Mouse (Mus musculus): Measurements from ENCODE around the gene Yaf2.
"Not testable (repeated sequence)": the region's sequence is repeated elsewhere in the genome, so short reads cannot be mapped to it uniquely, and the experiment has no call there.

Yaf2 gene

GRCm38 (mm10) chr15:93255295-93255694 lies 81.4 kb downstream of the Yaf2 start:
- DNase-seq (ENCODE audit: extremely low read depth, insufficient read length, low spot score), result no peak

DNA sequence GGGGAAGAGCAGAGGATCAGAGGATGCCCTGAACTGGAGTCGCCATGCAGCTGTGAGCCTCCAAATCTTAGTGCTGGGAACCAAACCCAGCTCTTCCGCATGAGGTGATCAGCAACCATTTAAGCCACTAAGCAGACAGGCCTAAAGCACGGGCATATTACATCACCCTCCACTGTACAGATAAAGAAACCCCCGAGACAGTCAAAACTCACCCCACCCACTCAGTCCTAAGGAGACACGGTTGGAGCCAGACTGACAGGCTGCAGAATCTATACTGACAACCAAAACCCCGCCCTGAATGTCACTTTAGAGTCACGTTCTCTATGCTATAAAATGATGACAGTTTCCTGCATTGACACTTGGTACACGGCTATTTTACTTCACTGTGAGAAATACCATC lies 83.6 kb downstream of the Yaf2 start:
- DNase-seq (ENCODE audit: extremely low read depth, insufficient read length, low spot score), result no peak

- no peak for DNase-seq (ENCODE audit: extremely low read depth, insufficient read length, low spot score)
Measured at GRCm38 (mm10) chr15:93252396-93252795, 84.3 kb downstream of the Yaf2 start.

GRCm38 (mm10) chr15:93251553-93252250 lies 85.0 kb downstream of the Yaf2 start:
- DNase-seq (ENCODE audit: extremely low read depth, insufficient read length, low spot score), result no peak

DNA sequence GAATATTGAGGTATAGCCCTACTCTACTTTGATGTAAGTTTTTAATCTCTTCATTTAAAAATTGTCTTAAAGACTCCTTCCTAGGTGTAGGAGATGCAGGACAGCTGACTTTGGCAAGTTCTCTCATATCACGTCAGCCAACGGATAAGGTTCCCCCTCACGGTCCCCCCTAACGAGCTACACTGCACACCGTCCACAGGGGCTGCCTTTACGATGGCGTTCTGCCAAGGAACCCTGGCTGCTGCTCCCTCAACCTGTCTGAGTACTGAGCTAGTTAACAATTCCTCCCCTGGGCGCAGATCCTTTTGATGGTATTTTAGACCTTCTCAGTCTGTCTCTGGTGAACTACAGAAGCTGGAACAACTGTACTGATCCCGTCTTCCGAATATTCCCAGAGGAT lies 93.5 kb downstream of the Yaf2 start:
- DNase-seq (ENCODE audit: extremely low read depth, insufficient read length, low spot score), result no peak

GRCm38 (mm10) chr15:93236456-93236855 lies 100.3 kb downstream of the Yaf2 start:
- not testable (repeated sequence) for DNase-seq (ENCODE audit: extremely low read depth, insufficient read length, low spot score)

Measured in 3134 (cell line).